Mouse (Mus musculus) kidney, postnatal 0 days (tissue): ENCODE measurements around the gene Hist2h3c1. TPM values are rescaled to one million over a fixed set of nuclear protein-coding genes. Genes with fewer than 3 reads are reported as not detected.
"Not testable (repeated sequence)": the region's sequence is repeated elsewhere in the genome, so short reads cannot be mapped to it uniquely, and the experiment has no call there.

ENCODE experiments used
- ATAC-seq: fragments of 200-750 bp; cut with Nextera tagmentation; replicated peaks from 2 replicates; pipeline ENCODE4 v1.8.0; 2017; ENCODE audit warnings: low read depth, moderate number of reproducible peaks, moderate TSS enrichment, moderate library complexity; ENCODE audit not compliant: low FRiP score
- DNase-seq: peaks from one replicate; pipeline ENCODE4 v3.0.0-alpha.2; 2016; ENCODE audit warnings: low spot score
- H3K27ac ChIP-seq: fragments of 300-500 bp; sonication (generic); 2 replicates; pipeline ENCODE4 v1.5.1; 2014; ENCODE audit warnings: mild to moderate bottlenecking
- H3K27me3 ChIP-seq: fragments of 300-500 bp; sonication (generic); 2 replicates; pipeline ENCODE4 v1.6.1; 2014; ENCODE audit warnings: low read length, mixed read lengths; ENCODE audit not compliant: insufficient read depth
- H3K36me3 ChIP-seq: fragments of 300-500 bp; sonication (generic); 2 replicates; pipeline ENCODE4 v1.6.1; 2014; ENCODE audit warnings: low read length, mixed read lengths; ENCODE audit not compliant: insufficient read depth
- H3K4me1 ChIP-seq: fragments of 300-500 bp; sonication (generic); replicated peaks from 2 replicates; pipeline ENCODE4 v1.6.1; 2014; ENCODE audit warnings: antibody characterized with exemption, low read length, mixed read lengths; ENCODE audit not compliant: insufficient read depth
- H3K4me2 ChIP-seq: fragments of 300-500 bp; sonication (generic); 2 replicates; pipeline ENCODE4 v1.6.1; 2014; ENCODE audit warnings: mild to moderate bottlenecking, low read length, moderate library complexity, mixed read lengths
- H3K4me3 ChIP-seq: fragments of 300-500 bp; sonication (generic); replicated peaks from 2 replicates; pipeline ENCODE4 v1.5.1; 2014; ENCODE audit warnings: low read depth, low read length
- H3K9ac ChIP-seq: fragments of 300-500 bp; sonication (generic); 2 replicates; pipeline ENCODE4 v1.6.1; 2014; ENCODE audit warnings: low read depth, low read length
- H3K9me3 ChIP-seq: fragments of 300-500 bp; sonication (generic); replicated peaks from 2 replicates; pipeline ENCODE4 v1.6.1; 2016; ENCODE audit warnings: low read length, inconsistent platforms, mixed read lengths
- CTCF ChIP-seq: IDR thresholded peaks from 2 replicates; pipeline ENCODE4 v1.5.1; 2016; ENCODE audit warnings: antibody characterized with exemption, low read depth, mild to moderate bottlenecking, moderate library complexity
- WGBS: fragments of 180-500 bp; shearing (Covaris S2); extraction: QIAGEN DNeasy Blood & Tissue Kit; methylation state at CpG from one replicate; pipeline ENCODE4 v1.1.7; 2014; 5-methylcytosine and 5-hydroxymethylcytosine counted together
- polyA plus RNA-seq: library from polyadenylated mRNA; unstranded; fragments of >200 nt; fragmentation: Nextera tagmentation; extraction: Ambion mirVana; gene quantifications from 2 replicates; pipeline ENCODE4 v1.2.1, GENCODE M21; 2015

Gene Hist2h3c1
- 0.62 and 1.0 TPM in 2 replicates for polyA plus RNA-seq

- ATAC-seq, result peak; percentile 93
- peak within 1 kb of the TSS; percentile 51 for H3K4me2 ChIP-seq
- not testable (repeated sequence) for DNase-seq, H3K36me3 ChIP-seq, H3K27me3 ChIP-seq, H3K9me3 ChIP-seq
- H3K9ac ChIP-seq, result peak within 1 kb of the TSS; percentile 55
- H3K4me1 ChIP-seq, result peaks cover 11% of the 10 kb centered on the region
- H3K27ac ChIP-seq, result peak within 1 kb of the TSS; percentile 83; the same call in 1 of the 2 replicates
- H3K4me3 ChIP-seq, result peak within 1 kb of the TSS; percentile 36
- 0% methylated on average over 1 of the region's 47 CpGs for WGBS
These were observed at the start of gene Hist2h3c1 for GRCm38 (mm10) chr3:96246427-96246856. Hist2h3c1 (plus strand) TSS chr3:96246685.

- H3K27me3 ChIP-seq, result no peaks in the 10 kb centered on the region
- H3K27ac ChIP-seq, result peak overlapping the region; percentile 91
- peak; percentile 95 for DNase-seq
- no peaks in the 10 kb centered on the region for H3K36me3 ChIP-seq
- ATAC-seq, result peak; percentile 90
- H3K9me3 ChIP-seq, result no peaks in the 10 kb centered on the region
- peak overlapping the region; percentile 48 for H3K4me3 ChIP-seq
- H3K4me2 ChIP-seq, result peak overlapping the region; percentile 73
- H3K9ac ChIP-seq, result peak overlapping the region; percentile 73
- peak; percentile 16; the same call in 1 of the 2 replicates for TF ChIP-seq CTCF
- H3K4me1 ChIP-seq, result peaks cover 12% of the 10 kb centered on the region
- under 1% methylated on average over 50 of the region's 50 CpGs for WGBS
These were observed 49.2 kb upstream of the Hist2h3c1 start for GRCm38 (mm10) chr3:96197129-96197749.

DNA sequence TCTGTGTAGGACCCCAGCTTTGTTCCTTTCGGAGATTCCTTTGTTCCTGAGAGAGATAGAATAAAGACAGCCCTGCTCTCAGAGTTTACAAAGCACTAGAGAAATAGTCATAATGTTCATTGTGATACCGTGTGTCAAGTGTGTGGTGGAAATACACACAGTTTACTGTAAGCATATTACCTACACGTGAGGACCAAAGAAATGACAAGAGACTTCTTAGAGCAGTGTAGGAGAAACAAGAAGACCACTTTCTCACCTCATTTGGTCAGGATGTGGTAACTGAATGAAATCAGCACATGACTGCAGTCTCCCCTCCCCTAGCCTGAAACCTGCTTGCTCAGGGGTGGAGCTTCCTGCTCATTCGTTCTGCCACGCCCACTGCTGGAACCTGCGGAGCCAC lies 48.3 kb upstream of the Hist2h3c1 start:
- H3K9me3 ChIP-seq, result no peaks in the 10 kb centered on the region
- peak overlapping the region; percentile 73 for H3K4me2 ChIP-seq
- ATAC-seq, result no peak
- H3K27me3 ChIP-seq, result no peaks in the 10 kb centered on the region
- no peaks in the 10 kb centered on the region for H3K36me3 ChIP-seq
- no peak for TF ChIP-seq CTCF
- no peak overlapping the region for H3K9ac ChIP-seq
- DNase-seq, result no peak
- peaks cover 12% of the 10 kb centered on the region for H3K4me1 ChIP-seq
- H3K27ac ChIP-seq, result no peak overlapping the region
- peak overlapping the region; percentile 48; the same call in 1 of the 2 replicates for H3K4me3 ChIP-seq
- WGBS, result 3% methylated on average over 6 of the region's 6 CpGs

GRCm38 (mm10) chr3:96198601-96199251 lies 47.8 kb upstream of the Hist2h3c1 start:
- H3K4me1 ChIP-seq, result peaks cover 12% of the 10 kb centered on the region
- not testable (repeated sequence) for H3K27me3 ChIP-seq, DNase-seq, H3K9ac ChIP-seq, H3K9me3 ChIP-seq, H3K4me2 ChIP-seq, H3K4me3 ChIP-seq, ATAC-seq, H3K36me3 ChIP-seq, H3K27ac ChIP-seq
- 32% methylated on average over 6 of the region's 8 CpGs for WGBS

GRCm38 (mm10) chr3:96199731-96200130 lies 46.8 kb upstream of the Hist2h3c1 start:
- H3K4me3 ChIP-seq, result no peak overlapping the region
- H3K4me1 ChIP-seq, result peaks cover 12% of the 10 kb centered on the region
- WGBS, result 56% methylated on average over 2 of the region's 2 CpGs
- no peak overlapping the region for H3K4me2 ChIP-seq
- H3K9me3 ChIP-seq, result no peaks in the 10 kb centered on the region
- no peaks in the 10 kb centered on the region for H3K36me3 ChIP-seq
- H3K27ac ChIP-seq, result no peak overlapping the region
- no peak for DNase-seq
- no peaks in the 10 kb centered on the region for H3K27me3 ChIP-seq
- no peak for TF ChIP-seq CTCF
- ATAC-seq, result no peak
- no peak overlapping the region for H3K9ac ChIP-seq

DNA sequence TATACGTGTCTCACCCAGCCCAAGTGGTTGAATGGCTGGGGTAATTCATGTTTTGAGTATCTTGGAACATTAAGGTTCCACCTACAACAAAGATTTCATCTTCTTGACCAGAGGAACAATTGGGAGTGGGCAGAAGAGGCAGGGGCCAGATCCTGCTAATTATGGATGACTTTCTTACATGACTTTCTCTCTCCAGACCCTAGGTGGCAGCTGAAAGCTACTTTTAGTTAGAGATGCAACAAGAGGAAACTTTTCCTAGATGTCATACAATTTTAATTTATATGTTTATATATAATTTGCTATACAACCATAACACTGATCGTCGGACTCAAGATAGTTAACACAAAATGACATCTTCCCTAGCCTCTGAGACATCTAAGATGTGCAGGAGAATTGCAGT lies 38.7 kb upstream of the Hist2h3c1 start:
- Histone ChIP-seq H3K9me3 (no peaks in the 10 kb centered on the region), H3K9ac (no peak overlapping the region), H3K27ac (no peak overlapping the region), H3K36me3 (no peaks in the 10 kb centered on the region), H3K4me3 (no peak overlapping the region), H3K4me1 (no peaks in the 10 kb centered on the region), H3K4me2 (no peak overlapping the region), H3K27me3 (no peaks in the 10 kb centered on the region)
- no peak for ATAC-seq
- peak; percentile 51 for TF ChIP-seq CTCF
- WGBS, result 70% methylated on average over 3 of the region's 3 CpGs
- peak; percentile 50 for DNase-seq
